Mouse (Mus musculus): ENCODE results near the gene Plaa. TPM values are rescaled to one million over a fixed set of nuclear protein-coding genes. Genes with fewer than 3 reads are reported as not detected.

Gene Plaa
- polyA plus RNA-seq, 1 experiment from 2014 or later, result 90.1 TPM

DNA sequence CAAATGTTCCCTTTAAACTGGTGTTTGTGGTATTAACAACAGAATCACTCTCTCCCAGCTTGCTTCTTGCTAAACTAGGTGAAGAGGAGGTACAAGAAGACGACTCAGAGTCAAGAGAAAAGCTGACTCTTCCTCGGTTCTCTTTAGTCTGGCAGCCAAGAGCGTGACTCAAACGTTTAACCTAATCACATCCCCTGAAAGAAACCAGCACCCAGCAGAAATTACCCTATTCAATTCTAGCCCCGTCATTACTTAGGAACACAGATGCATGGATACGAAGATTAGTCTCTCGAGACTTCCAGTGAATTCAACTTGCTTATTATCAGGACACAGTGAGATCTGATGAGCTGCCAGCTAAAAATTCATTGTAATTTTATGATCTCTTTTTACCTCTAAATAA is 58.7 kb downstream of the Plaa start:
- no peak for ATAC-seq (ENCODE audit: insufficient number of reproducible peaks, insufficient read depth, low FRiP score, low TSS enrichment)
- H3K4me2 ChIP-seq (replicated peaks), result no peak overlapping the region
- H3K36me3 ChIP-seq, result peaks cover 13% of the 10 kb centered on the region
- H3K4me1 ChIP-seq, result no peaks in the 10 kb centered on the region
- WGBS, result 85% methylated on average over 7 of the region's 7 CpGs
- H3K4me3 ChIP-seq, result no peak overlapping the region
- no peak overlapping the region for H3K9ac ChIP-seq
- no peak overlapping the region for H3K27ac ChIP-seq
- H3K27me3 ChIP-seq, result no peaks in the 10 kb centered on the region
- H3K9me3 ChIP-seq, result no peaks in the 10 kb centered on the region

DNA sequence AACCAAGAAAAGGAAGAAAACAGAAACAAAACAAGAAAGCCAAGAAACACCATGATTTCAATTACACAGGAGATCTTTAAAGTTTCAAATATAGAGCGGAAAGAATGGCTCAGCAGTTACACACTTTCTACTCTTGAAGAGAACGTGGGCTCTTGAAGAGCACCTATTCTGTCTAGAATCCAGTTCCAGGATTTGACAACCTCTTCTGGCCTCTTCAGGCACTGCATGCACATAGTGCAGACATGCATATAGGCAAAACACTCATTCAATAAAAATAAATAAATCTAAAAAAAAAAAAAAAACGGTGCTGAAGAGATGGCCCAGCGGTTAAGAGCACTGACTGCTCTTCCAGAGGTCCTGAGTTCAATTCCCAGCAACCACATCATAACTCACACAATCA is 60.0 kb downstream of the Plaa start:
- no peak for ATAC-seq (ENCODE audit: insufficient number of reproducible peaks, insufficient read depth, low FRiP score, low TSS enrichment)
- no peak overlapping the region for H3K4me2 ChIP-seq (replicated peaks)
- H3K36me3 ChIP-seq, result peaks cover 18% of the 10 kb centered on the region
- 94% methylated on average over 4 of the region's 4 CpGs for WGBS
- no peak overlapping the region for H3K9ac ChIP-seq
- no peak overlapping the region for H3K27ac ChIP-seq
- H3K4me1 ChIP-seq, result no peaks in the 10 kb centered on the region
- no peaks in the 10 kb centered on the region for H3K27me3 ChIP-seq
- no peaks in the 10 kb centered on the region for H3K9me3 ChIP-seq
- H3K4me3 ChIP-seq, result no peak overlapping the region

DNA sequence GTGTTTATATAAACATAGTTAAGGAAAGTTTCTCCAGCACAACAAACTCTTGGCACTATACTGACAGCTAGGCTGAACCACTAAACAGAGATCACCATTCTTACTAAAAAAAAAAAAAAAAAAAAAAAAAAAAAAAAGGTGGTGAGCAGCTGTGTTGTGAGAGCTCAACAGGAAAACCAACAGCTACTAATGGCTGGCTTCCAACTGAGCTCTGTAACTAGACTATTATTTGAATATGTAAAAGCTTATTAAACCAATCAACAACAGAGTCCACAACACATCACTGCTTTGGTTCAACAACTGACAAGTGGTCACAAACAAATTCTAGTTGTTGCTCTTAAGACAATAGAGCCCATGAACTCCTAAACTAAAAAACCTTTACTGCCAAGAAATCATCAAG is 69.8 kb downstream of the Plaa start:
- H3K27me3 ChIP-seq, result no peaks in the 10 kb centered on the region
- H3K4me1 ChIP-seq, result no peaks in the 10 kb centered on the region
- no peak overlapping the region for H3K9ac ChIP-seq
- H3K4me3 ChIP-seq, result no peak overlapping the region
- no peak overlapping the region for H3K27ac ChIP-seq
- no peaks in the 10 kb centered on the region; the same call in 1 of the 2 replicates for H3K36me3 ChIP-seq
- no peak for ATAC-seq (ENCODE audit: insufficient number of reproducible peaks, insufficient read depth, low FRiP score, low TSS enrichment)
- no peaks in the 10 kb centered on the region for H3K9me3 ChIP-seq
- no peak overlapping the region for H3K4me2 ChIP-seq (replicated peaks)

DNA sequence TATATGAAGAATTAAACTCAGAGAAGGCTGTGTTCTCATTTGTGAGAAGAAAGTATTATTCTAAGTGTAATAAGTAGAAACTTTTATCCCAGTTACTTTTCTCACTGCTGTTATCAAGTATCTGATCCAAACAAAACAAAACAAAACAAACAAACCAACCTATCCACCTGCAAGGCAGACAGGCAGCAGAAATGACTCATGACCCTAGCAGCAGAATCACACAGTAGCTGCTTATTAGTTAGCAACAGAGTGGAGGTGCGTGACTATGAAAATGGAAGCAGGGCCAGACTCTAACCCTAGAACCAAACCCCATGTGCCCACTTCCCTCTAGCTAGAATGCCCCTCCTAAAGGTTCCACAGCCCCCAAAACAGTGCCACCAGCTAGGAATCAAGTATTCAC is 73.6 kb downstream of the Plaa start:
- no peaks in the 10 kb centered on the region for H3K36me3 ChIP-seq
- WGBS, result 89% methylated on average over 1 of the region's 1 CpGs
- H3K4me2 ChIP-seq (replicated peaks), result no peak overlapping the region
- no peak overlapping the region for H3K4me3 ChIP-seq
- no peaks in the 10 kb centered on the region for H3K4me1 ChIP-seq
- H3K9ac ChIP-seq, result no peak overlapping the region
- no peak for ATAC-seq (ENCODE audit: insufficient number of reproducible peaks, insufficient read depth, low FRiP score, low TSS enrichment)
- H3K27ac ChIP-seq, result no peak overlapping the region
- H3K9me3 ChIP-seq, result no peaks in the 10 kb centered on the region
- H3K27me3 ChIP-seq, result no peaks in the 10 kb centered on the region

GRCm38 (mm10) chr4:94523321-94523720 is 79.7 kb downstream of the Plaa start:
- Histone ChIP-seq H3K4me1 (no peaks in the 10 kb centered on the region), H3K4me2 (replicated peaks) (no peak overlapping the region), H3K9ac (no peak overlapping the region), H3K27ac (no peak overlapping the region), H3K4me3 (no peak overlapping the region), H3K27me3 (no peaks in the 10 kb centered on the region), H3K36me3 (no peaks in the 10 kb centered on the region), H3K9me3 (no peaks in the 10 kb centered on the region)
- ATAC-seq (ENCODE audit: insufficient number of reproducible peaks, insufficient read depth, low FRiP score, low TSS enrichment), result no peak

- Histone ChIP-seq H3K9ac (no peak overlapping the region), H3K27ac (no peak overlapping the region), H3K4me1 (no peaks in the 10 kb centered on the region), H3K27me3 (no peaks in the 10 kb centered on the region), H3K4me3 (no peak overlapping the region), H3K36me3 (no peaks in the 10 kb centered on the region; the same call in 1 of the 2 replicates), H3K4me2 (replicated peaks) (no peak overlapping the region), H3K9me3 (no peaks in the 10 kb centered on the region)
- WGBS, result 70% methylated on average over 4 of the region's 4 CpGs
- ATAC-seq (ENCODE audit: insufficient number of reproducible peaks, insufficient read depth, low FRiP score, low TSS enrichment), result no peak
Observed at GRCm38 (mm10) chr4:94517631-94518030, 85.4 kb downstream of the Plaa start.

Other genes starting within 250 kb of the Plaa start
- not detected in 2 replicates for gene Gm10306, start 46.7 kb downstream of the Plaa start, polyA plus RNA-seq (2016; fragmentation: Nextera tagmentation; extraction: Ambion mirVana)
- 32.0 and 33.2 TPM in 2 replicates for gene Caap1, start 46.4 kb downstream of the Plaa start, polyA plus RNA-seq (2016; fragmentation: Nextera tagmentation; extraction: Ambion mirVana)
- gene Ift74, start 11.2 kb upstream of the Plaa start, polyA plus RNA-seq (2016; fragmentation: Nextera tagmentation; extraction: Ambion mirVana), result 50.3 and 50.8 TPM in 2 replicates
- gene Lrrc19, start 46.9 kb upstream of the Plaa start, polyA plus RNA-seq (2016; fragmentation: Nextera tagmentation; extraction: Ambion mirVana), result 1.4 and 1.7 TPM in 2 replicates
- 9.8 and 10.8 TPM in 2 replicates for gene Tek, start 136.0 kb upstream of the Plaa start, polyA plus RNA-seq (2016; fragmentation: Nextera tagmentation; extraction: Ambion mirVana)